Mouse (Mus musculus) kidney, embryonic 14.5 days (tissue): ENCODE results near the gene Scyl1. TPM values are rescaled to one million over a fixed set of nuclear protein-coding genes. Genes with fewer than 3 reads are reported as not detected.
A peak's percentile ranks its signal among the peaks of the same experiment; 100 is the strongest.

ENCODE experiments used
- ATAC-seq: fragments of 200-750 bp; cut with Nextera tagmentation; 2 replicates; pipeline ENCODE4 v1.8.0; 2017; ENCODE audit warnings: moderate number of reproducible peaks, mild to moderate bottlenecking, moderate TSS enrichment, moderate library complexity; ENCODE audit not compliant: low FRiP score, low TSS enrichment
- H3K27ac ChIP-seq: fragments of 300-500 bp; sonication (generic); 2 replicates; pipeline ENCODE4 v1.5.1; 2014; ENCODE audit warnings: low read depth, mild to moderate bottlenecking, low read length, moderate library complexity, mixed read lengths
- H3K27me3 ChIP-seq: fragments of 300-500 bp; sonication (generic); 2 replicates; pipeline ENCODE4 v1.6.1; 2014; ENCODE audit warnings: mild to moderate bottlenecking, low read length; ENCODE audit not compliant: control insufficient read depth, insufficient read depth
- H3K36me3 ChIP-seq: fragments of 300-500 bp; sonication (generic); 2 replicates; pipeline ENCODE4 v1.6.1; 2014; ENCODE audit warnings: low read length, mixed read lengths; ENCODE audit not compliant: control insufficient read depth, insufficient read depth
- H3K4me1 ChIP-seq: fragments of 300-500 bp; sonication (generic); 2 replicates; pipeline ENCODE4 v1.6.1; 2014; ENCODE audit warnings: low read length, mixed read lengths; ENCODE audit not compliant: control insufficient read depth, insufficient read depth
- H3K4me2 ChIP-seq: fragments of 300-500 bp; sonication (generic); replicated peaks from 2 replicates; pipeline ENCODE4 v1.6.1; 2014; ENCODE audit warnings: low read depth, mild to moderate bottlenecking, low read length
- H3K4me3 ChIP-seq: fragments of 300-500 bp; sonication (generic); 2 replicates; pipeline ENCODE4 v1.5.1; 2014; ENCODE audit warnings: mild to moderate bottlenecking, low read length
- H3K9ac ChIP-seq: fragments of 300-500 bp; sonication (generic); 2 replicates; pipeline ENCODE4 v1.6.1; 2014; ENCODE audit warnings: low read depth, mild to moderate bottlenecking, low read length, moderate library complexity
- H3K9me3 ChIP-seq: fragments of 300-500 bp; sonication (generic); 2 replicates; pipeline ENCODE4 v1.6.1; 2016; ENCODE audit warnings: low read length; ENCODE audit not compliant: control insufficient read depth
- WGBS: fragments of 180-500 bp; shearing (Covaris S2); extraction: QIAGEN DNeasy Blood & Tissue Kit; methylation state at CpG from one replicate; pipeline ENCODE4 v1.1.7; 2014; 5-methylcytosine and 5-hydroxymethylcytosine counted together
- polyA plus RNA-seq: library from polyadenylated mRNA; unstranded; fragments of >200 nt; fragmentation: Nextera tagmentation; extraction: Ambion mirVana; gene quantifications from 2 replicates; pipeline ENCODE4 v1.2.1, GENCODE M21; 2014

Scyl1 gene
- polyA plus RNA-seq, 1 experiment from 2014 or later: 73.5 TPM

- under 1% methylated on average over 49 of the region's 55 CpGs for WGBS
- H3K4me1 ChIP-seq: peaks cover 44% of the 10 kb centered on the region
Measured at GRCm38 (mm10) chr19:5741641-5742240, 29.5 kb downstream of the Scyl1 start.

GRCm38 (mm10) chr19:5740320-5741317, 30.6 kb downstream of the Scyl1 start, which contains the start of gene Ltbp3:
Ltbp3 (plus strand) TSS chr19:5740904.
- H3K4me2 ChIP-seq: peak within 1 kb of the TSS; percentile 98
- no peak for ATAC-seq
- H3K9ac ChIP-seq: peak within 1 kb of the TSS; percentile 79
- H3K4me3 ChIP-seq: peak within 1 kb of the TSS; percentile 70
- H3K4me1 ChIP-seq: peaks cover 35% of the 10 kb centered on the region
- 24% methylated on average over 13 of the region's 14 CpGs for WGBS
- peak within 1 kb of the TSS; percentile 79 for H3K27ac ChIP-seq
- no peaks in the 10 kb centered on the region for H3K27me3 ChIP-seq
- H3K9me3 ChIP-seq: no peaks in the 10 kb centered on the region
- no peaks in the 10 kb centered on the region for H3K36me3 ChIP-seq

More at GRCm38 (mm10) chr19:5741641-5742240, 29.5 kb downstream of the Scyl1 start:
- no peaks in the 10 kb centered on the region for H3K9me3 ChIP-seq
- H3K27ac ChIP-seq: peak overlapping the region; percentile 79
- H3K36me3 ChIP-seq: no peaks in the 10 kb centered on the region
- no peaks in the 10 kb centered on the region for H3K27me3 ChIP-seq
- peak overlapping the region; percentile 79 for H3K9ac ChIP-seq
- H3K4me2 ChIP-seq: peak overlapping the region; percentile 98
- peak overlapping the region; percentile 70 for H3K4me3 ChIP-seq
- peak; percentile 65 for ATAC-seq

GRCm38 (mm10) chr19:5739446-5739845, 31.8 kb downstream of the Scyl1 start:
- no peaks in the 10 kb centered on the region for H3K36me3 ChIP-seq
- H3K4me3 ChIP-seq: no peak overlapping the region
- ATAC-seq: no peak
- no peak overlapping the region for H3K4me2 ChIP-seq
- 45% methylated on average over 2 of the region's 2 CpGs for WGBS
- H3K4me1 ChIP-seq: peaks cover 29% of the 10 kb centered on the region
- no peaks in the 10 kb centered on the region for H3K9me3 ChIP-seq
- H3K27ac ChIP-seq: no peak overlapping the region
- no peak overlapping the region for H3K9ac ChIP-seq
- no peaks in the 10 kb centered on the region for H3K27me3 ChIP-seq

GRCm38 (mm10) chr19:5734325-5734724, 36.9 kb downstream of the Scyl1 start:
- Histone ChIP-seq H3K9ac (no peak overlapping the region), H3K9me3 (no peaks in the 10 kb centered on the region), H3K4me3 (no peak overlapping the region), H3K27ac (no peak overlapping the region), H3K4me2 (no peak overlapping the region), H3K27me3 (no peaks in the 10 kb centered on the region), H3K36me3 (peaks cover 4% of the 10 kb centered on the region; the same call in 1 of the 2 replicates), H3K4me1 (peaks cover 10% of the 10 kb centered on the region)
- ATAC-seq: no peak
- 83% methylated on average over 9 of the region's 9 CpGs for WGBS

GRCm38 (mm10) chr19:5731264-5731978, 39.8 kb downstream of the Scyl1 start:
- Histone ChIP-seq H3K27ac (no peak overlapping the region; the same call in 1 of the 2 replicates), H3K27me3 (no peaks in the 10 kb centered on the region), H3K4me2 (peak overlapping the region; percentile 94), H3K4me1 (peaks cover 24% of the 10 kb centered on the region), H3K9me3 (no peaks in the 10 kb centered on the region), H3K4me3 (peak overlapping the region; percentile 89), H3K9ac (peak overlapping the region; percentile 81), H3K36me3 (peaks cover 4% of the 10 kb centered on the region; the same call in 1 of the 2 replicates)
- WGBS: 1% methylated on average over 47 of the region's 47 CpGs
- ATAC-seq: peak; percentile 81

GRCm38 (mm10) chr19:5730314-5731186, 40.7 kb downstream of the Scyl1 start:
- WGBS: 80% methylated on average over 29 of the region's 29 CpGs
- Histone ChIP-seq H3K4me3 (peak overlapping the region; percentile 89), H3K27me3 (no peaks in the 10 kb centered on the region), H3K9ac (peak overlapping the region; percentile 81; the same call in 1 of the 2 replicates), H3K4me1 (peaks cover 31% of the 10 kb centered on the region), H3K27ac (no peak overlapping the region), H3K9me3 (no peaks in the 10 kb centered on the region), H3K4me2 (peak overlapping the region; percentile 94), H3K36me3 (peaks cover 4% of the 10 kb centered on the region; the same call in 1 of the 2 replicates)
- ATAC-seq: no peak

GRCm38 (mm10) chr19:5729444-5729815, 41.8 kb downstream of the Scyl1 start, which contains the start of gene Fam89b:
Fam89b (minus strand) TSS chr19:5729653.
- Histone ChIP-seq H3K9me3 (no peaks in the 10 kb centered on the region), H3K4me1 (peaks cover 41% of the 10 kb centered on the region), H3K9ac (peak within 1 kb of the TSS; percentile 99), H3K27ac (peak within 1 kb of the TSS; percentile 93), H3K4me2 (peak within 1 kb of the TSS; percentile 94), H3K36me3 (peaks cover 4% of the 10 kb centered on the region; the same call in 1 of the 2 replicates), H3K27me3 (no peaks in the 10 kb centered on the region), H3K4me3 (peak within 1 kb of the TSS; percentile 92)
- ATAC-seq: peak; percentile 82
- WGBS: under 1% methylated on average over 37 of the region's 37 CpGs
